Mouse (Mus musculus) lung, postnatal 14 days (tissue): ENCODE results near the gene Fam183b.
"Not testable (repeated sequence)": the region's sequence is repeated elsewhere in the genome, so short reads cannot be mapped to it uniquely, and the experiment has no call there.

Experiments used
- DNase-seq: peaks from one replicate; pipeline ENCODE4 v3.0.0; 2021

Fam183b gene

DNA sequence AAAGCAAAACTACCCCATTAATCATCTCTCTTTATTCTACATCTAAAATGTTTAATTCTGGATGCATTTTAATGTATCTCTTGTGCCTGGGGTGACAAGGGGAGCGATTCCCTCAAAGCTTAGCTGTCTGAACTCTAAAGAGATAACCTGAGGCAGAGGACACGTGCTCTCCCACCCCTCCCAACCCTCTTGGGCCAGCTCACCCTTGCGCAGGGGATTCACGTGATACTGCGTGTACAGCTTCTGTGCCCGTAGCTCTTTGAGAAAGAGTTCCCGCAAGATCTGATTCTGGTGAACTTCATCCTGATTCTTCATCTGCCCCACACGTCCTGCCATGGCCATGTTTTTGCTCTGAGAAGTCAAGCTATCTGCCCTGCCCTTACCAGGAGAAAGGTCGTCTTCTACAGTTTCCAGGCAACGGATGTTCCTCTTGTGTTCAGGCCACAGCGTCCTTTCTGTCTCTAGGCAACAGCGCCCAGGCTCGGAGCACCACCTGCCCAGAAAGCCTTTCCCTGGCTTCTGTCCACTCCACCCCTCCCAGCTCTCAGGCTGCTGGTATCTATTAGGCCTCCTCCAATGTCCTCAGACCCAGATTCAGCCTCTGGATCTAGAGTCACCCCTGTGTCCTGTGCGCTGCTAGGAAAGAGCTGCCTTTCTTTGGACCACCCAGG, at the start of gene Fam183b:
Gene Fam183b, minus strand, starts transcription at position 403 of the 671 bp plus-strand sequence.
- no peak for DNase-seq

DNA sequence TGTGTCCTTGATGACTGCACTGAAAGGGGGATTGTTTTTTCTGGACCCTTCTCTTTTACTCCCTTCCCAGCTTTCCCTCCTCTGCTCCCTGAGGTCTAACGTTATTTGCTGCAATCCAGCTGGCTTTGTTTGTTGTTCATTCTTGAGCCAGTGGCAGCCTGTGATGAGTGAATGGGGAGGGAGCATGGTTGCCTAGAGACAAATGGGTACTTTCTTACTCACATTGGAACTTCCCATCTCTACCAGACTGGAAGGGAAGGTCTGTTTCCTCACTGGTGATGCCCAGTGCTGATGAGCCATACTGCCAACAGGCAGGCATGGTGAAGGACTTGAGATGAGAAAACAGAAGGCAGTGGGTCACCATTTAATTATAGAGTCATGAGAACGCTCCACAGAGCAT, 48.0 kb upstream of the Fam183b start:
- DNase-seq: no peak

DNA sequence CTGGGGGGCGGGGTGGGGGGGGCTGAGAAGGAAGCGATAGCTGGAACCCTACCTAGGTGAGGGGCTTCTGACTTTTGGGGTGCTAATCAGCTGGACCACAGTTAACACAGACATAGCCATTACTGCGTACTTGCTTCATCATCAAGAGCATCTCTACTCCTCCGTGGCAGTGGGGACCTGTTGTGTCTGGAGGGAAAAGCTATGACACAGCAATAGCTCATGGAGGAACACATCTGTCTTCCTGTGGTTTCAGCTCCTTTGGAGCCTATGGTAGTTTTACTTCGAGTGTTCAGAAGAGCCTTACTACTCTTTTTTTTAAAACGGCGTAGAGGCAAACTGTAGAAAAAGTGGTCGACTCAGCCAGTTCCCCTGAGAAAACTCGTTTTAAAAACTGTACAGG, 45.9 kb upstream of the Fam183b start:
- DNase-seq: no peak

DNA sequence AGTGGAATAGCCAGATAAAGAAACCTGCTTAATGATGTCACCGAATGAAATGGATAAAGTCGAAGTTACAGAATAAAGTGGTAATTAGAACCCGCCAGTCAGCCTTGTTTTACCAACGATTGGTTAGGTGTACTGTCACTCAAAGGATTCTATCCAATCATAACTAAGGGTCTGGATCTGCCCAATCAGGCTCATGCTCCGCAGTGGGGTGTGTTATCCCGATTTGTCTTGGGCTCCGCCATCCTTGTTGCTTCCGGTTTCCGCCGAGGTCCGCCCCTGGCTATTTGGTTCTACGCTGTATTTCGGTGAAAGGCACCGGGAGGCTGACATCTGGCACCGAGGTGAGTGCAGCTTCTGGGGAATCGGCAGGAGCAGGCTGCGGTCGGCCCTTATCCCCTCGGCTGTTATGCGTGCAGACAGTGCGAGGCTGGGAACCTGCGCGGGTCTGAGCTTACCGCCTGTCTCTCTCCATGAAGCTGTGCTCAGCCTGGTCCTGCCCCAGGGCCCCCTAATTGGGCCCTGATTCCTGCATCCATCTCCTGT, 45.2 kb upstream of the Fam183b start, which contains the start of gene Gm12258:
Gene Gm12258, plus strand, starts transcription at position 240 of the 543 bp plus-strand sequence.
- peak; percentile 86 for DNase-seq

DNA sequence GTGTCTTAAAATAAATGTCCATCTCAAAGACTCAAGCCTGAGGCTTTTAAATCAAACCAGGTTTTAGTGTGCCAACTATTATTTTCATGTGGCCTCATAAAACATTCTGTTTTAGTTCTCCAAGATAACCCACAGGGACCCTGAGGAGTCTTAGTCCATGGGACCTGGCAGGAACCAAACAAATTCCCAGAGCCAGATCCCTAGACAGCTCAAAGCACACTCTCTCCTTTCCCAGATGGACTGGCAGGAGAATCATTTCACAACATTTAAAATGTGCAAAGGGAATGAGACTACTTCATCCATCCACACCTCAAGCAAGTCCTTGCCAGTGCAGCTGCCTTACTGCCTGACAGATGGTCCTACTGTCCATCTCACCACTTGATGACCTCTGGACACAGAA, 37.2 kb upstream of the Fam183b start, which contains the start of gene Olfr311:
Gene Olfr311, plus strand, starts transcription at position 301 of the 400 bp plus-strand sequence.
- not testable (repeated sequence) for DNase-seq

DNA sequence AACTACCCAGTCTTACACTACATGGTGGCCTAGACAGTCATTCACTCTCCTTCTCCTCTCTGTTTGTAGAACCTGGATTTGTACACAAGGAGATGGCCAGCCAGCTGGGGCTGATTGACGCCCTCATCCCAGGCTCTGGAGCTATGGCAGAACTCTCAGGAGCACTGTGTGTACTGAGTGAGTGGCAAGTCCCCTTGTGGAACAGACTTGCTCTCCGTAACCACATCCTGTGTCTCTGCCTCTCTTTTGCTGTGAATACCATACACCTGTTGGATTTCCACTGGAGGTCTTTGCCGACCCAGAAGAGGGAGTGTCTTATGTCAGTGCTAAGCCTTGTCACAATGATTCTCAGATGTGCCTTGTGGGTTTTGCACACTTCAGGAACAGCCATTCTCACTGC, 30.8 kb upstream of the Fam183b start:
- DNase-seq: not testable (repeated sequence)

DNA sequence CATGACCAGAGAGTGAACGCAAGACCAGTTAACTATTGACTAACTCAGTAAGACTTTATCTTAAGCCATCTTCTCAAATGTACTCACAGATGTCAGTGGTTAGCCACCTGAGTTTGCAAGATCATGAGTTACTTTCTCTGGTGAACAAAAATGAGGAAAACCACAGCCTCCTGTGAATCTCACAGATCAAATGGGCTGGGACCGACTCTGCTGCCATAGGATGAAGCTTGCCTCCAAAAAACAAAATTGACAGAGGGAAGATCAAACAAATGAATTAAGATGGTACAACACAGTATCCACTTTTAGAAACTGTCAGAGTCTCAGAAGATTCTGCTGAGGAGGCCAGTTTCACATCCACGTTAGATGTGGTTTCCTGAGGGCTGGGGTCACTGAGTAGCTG, 28.0 kb upstream of the Fam183b start:
- no peak for DNase-seq

DNA sequence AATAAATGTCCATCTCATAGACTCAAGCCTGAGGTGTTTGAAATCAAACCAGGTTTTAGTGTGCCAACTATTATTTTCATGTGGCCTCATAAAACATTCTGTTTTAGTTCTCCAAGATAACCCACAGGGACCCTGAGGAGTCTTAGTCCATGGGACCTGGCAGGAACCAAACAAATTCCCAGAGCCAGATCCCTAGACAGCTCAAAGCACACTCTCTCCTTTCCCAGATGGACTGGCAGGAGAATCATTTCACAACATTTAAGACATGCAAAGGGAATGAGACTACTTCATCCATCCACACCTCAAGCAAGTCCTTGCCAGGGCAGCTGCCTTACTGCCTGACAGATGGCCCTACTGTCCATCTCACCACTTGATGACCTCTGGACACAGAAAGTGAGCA, 27.2 kb upstream of the Fam183b start, which contains the start of gene Olfr312:
Gene Olfr312, plus strand, starts transcription at position 301 of the 400 bp plus-strand sequence.
- DNase-seq: not testable (repeated sequence)

DNA sequence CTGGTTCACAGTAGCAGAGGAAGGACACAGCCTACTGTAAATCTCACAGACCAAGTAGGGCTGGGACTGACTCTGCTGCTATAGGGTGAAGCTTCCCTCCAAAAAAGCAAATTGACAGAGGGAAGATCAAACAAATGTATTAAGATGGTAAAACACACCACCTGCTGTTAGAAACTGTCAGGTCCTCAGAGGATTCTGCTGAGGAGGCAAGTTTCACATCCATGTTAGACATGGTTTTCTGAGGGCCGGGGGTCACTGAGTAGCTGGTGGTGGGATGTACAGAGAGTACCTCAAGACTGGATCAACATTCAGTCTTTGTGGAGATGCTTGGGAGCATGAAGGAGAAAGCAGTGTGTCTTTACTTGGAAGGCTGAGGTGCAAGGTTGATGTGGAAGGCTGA, 13.9 kb upstream of the Fam183b start:
- DNase-seq: no peak

DNA sequence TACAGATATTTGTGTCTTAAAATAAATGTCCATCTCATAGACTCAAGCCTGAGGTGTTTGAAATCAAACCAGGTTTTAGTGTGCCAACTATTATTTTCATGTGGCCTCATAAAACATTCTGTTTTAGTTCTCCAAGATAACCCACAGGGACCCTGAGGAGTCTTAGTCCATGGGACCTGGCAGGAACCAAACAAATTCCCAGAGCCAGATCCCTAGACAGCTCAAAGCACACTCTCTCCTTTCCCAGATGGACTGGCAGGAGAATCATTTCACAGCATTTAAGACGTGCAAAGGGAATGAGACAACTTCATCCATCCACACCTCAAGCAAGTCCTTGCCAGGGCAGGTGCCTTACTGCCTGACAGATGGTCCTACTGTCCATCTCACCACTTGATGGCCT, 12.9 kb upstream of the Fam183b start, which contains the start of gene Olfr313:
Gene Olfr313, plus strand, starts transcription at position 301 of the 400 bp plus-strand sequence.
- DNase-seq: not testable (repeated sequence)

DNA sequence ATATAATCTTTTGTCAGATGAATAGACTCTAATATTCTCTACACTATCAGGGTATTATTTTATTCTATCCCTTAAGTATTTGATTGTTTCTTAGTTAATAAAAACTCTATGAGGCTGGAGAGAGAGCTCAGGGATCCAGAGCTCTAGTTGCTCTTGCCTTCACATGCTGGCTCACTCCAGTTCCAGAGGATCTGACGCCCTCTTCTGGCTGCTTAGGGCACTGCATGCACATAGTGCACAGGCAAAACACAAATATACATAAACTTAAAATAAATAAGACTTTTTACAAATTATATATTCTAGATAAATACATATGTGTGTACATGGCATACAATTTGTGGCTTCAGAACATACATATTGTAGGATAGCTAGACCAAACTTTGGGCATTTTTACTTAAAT, 10.2 kb upstream of the Fam183b start:
- DNase-seq: no peak

DNA sequence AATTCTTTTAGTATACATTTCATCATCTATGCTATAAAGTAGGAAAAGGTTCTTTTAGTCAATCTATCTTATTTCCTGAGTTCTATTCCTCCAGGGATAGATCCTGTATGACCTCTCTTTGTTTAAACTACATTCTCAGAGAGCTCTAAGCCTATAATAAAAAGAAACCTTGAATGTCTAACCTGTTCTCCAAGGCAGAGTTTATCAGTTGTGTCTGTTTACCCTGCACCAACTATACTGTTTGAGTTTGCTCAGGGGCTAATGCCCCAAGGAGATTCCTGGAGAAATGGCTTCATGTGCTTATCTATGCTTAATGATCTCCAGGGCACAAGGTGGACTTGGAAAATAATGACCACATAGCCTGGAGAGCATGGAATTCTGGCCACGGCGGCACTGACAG, 2.6 kb upstream of the Fam183b start:
- DNase-seq: no peak

DNA sequence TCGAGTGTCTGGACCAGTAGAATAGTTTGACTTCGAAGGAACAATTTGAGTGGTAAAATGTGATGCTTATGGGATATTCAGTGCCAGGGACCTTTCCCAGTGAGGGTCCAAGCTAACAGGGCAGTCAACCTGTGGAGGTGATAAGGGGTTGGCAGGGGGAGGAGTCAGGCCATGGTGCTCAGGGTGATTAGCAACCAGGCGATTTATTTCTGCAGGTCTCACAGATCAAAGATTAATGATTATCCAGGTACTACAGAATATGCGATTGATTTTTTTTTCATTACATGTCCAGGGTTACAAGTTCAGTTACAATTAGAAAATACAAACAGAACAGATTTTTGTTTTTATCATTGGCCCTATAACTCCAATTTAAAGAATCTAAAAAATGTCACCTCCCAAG, 2.1 kb upstream of the Fam183b start:
- DNase-seq: no peak

DNA sequence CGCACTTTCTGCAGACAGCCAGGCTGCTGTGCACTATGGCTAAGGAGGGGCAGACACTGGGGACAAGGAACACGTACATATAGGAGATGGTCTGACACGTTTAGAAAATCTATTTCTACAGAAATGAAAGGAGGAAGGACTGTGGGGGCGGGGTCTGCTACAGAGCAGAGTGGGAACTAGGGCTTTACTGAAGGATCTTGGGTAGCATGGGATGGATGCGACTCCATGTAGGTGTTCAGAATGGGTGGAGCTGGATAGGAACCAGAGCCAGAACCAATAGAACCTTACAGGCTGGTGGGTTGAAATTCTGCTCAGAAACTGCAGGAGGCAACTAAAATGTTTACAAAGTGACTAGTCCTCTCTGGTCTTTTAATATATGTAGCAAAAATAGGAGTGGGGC, 2.0 kb downstream of the Fam183b start:
- no peak for DNase-seq

DNA sequence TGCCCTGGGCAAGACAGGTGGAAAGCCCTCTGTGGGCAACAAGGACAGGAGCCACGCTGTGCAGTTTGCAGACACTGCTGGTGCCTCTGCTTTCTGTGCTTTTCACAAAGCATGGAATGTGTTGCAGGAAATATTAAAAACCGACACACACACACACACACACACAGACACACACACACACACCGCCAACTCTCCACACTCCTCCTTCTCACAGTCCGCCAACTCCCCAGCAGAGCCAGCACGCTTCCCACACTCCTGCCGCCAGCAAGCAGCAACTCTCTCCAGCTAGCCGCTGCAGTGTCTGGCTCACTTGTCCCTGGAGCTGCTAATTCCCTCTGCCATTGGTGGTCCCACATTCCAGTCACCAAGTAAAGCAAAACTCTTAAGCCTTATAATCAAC, 4.9 kb downstream of the Fam183b start:
- DNase-seq: no peak

DNA sequence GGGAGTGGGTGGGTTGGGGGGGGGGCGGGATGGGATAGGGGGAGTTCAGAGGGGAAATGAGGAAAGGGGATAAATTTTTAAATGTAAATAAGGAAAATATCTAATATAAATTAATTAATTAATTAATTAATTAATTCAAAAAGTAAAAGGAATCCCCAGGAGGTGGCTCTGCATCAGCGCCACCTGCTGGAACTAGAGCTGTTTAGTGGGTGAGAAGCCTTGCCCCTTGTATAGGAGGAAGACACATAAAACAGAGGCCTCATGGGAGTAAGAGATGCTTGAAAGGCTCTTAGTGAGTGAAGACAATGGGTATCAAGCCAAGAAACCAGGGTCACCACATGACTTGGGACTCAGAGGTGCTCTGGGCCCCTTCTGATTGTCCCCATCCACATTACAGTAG, 5.9 kb downstream of the Fam183b start:
- no peak for DNase-seq

DNA sequence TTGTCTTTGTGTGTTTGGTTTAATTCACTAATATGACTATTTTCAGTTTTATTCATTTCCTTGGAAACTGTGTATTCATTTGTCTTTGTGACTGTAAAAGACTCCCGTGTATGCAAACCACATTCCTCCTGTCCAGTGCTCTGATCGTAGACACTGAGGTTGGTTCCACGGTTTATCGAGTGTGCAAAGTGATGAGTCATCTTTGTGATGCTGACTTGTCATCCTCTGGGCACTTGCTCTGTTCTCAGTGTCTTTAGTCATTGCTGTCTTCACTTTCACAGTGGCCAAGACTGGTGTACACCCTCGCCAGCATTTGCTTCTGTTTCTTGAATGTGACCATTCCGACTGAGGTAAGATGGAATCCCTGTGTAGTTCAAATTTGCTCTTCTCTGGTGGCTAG, 11.1 kb downstream of the Fam183b start:
- DNase-seq: no peak

DNA sequence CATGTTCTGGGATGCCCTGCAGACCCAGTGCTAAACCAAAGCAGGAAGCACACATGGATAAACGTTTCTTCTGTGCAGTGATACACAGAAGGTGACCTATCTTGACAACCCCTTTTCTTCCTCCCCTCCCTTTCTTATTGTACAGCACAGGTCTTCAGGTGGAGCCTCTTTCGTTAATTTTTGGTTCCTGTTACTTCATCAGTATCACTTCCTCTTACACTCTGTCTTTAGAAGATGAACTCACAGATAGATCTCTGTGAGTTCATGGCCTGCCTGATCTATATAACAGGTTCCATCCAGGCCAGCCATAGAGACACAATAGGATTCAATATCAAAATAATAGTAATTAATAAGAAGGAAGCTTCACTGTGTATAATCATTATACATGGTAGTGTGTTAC, 11.7 kb downstream of the Fam183b start:
- DNase-seq: no peak

DNA sequence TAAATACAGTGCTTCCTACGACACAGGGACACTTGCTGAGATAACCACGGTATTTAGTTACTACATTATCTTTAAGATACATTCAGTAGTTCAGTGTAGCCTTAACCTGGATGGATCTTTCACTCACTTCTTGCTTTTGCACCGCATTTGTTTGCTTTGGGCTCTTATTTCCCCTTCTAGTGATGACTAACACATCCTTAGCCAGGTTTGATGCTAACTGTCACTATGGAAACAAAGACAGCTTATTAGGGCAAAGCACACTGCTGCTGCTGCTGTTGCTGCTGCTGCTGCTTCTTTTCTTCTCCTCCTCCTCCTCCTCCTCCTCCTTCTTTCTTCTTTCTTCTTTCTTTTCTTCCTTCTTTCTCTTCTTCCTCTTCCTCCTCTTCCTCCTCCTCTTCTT, 12.2 kb downstream of the Fam183b start:
- DNase-seq: no peak

DNA sequence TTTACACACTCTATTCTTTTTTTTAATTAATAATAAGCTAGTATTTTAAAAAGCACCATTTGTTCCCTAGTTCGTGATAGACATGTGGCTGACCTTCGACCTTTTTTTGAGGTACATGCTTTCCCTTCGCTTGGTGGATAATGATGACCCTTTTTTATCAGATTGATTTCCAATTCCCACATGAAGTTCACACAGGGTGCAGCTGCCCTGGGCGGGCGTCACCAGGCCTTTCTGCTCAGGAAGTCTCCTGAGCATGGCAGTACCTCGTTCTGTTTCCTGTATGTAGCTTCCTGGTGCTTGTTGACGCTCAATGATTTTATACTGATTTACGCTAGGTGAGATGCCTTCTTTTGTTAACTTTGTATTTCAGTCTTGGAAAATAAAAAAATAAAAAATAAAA, 13.4 kb downstream of the Fam183b start:
- no peak for DNase-seq

DNA sequence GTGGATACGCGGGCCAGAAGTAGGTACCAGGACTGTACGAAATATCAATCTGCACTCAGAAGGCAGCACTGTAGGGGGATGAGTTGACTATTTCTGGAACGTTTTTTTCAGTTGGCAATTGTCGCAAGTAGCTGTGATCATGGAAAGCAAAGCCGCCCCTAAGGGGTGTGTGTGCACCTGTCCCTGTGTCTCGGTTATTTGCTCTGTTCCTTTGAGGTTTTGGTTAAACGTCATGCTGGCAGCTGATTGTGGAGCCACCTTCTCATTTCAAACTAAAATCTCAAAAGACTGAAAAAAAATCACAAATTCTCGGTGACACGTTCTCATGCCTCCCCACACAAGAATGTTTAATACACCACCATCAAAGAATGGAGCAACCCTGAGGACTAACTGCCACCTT, 14.1 kb downstream of the Fam183b start:
- no peak for DNase-seq

DNA sequence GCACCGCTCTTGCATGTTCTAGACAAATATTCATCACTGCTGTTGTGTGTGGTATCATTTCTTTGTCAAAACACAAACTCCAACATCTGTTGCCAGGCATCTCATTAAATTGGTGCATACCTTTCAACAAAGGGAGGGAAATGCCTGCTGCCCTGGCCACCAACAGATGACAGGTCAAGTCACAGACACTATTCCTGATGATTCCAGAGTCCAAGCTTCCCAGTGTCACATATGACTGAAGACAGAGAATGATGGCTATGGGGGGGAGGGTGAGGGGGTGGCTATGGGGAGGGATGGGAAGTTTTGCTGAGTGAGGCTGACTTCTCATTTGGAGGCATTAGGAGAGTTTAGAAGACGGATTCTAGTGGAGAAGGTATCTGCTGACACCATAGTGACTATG, 17.6 kb downstream of the Fam183b start:
- DNase-seq: no peak

DNA sequence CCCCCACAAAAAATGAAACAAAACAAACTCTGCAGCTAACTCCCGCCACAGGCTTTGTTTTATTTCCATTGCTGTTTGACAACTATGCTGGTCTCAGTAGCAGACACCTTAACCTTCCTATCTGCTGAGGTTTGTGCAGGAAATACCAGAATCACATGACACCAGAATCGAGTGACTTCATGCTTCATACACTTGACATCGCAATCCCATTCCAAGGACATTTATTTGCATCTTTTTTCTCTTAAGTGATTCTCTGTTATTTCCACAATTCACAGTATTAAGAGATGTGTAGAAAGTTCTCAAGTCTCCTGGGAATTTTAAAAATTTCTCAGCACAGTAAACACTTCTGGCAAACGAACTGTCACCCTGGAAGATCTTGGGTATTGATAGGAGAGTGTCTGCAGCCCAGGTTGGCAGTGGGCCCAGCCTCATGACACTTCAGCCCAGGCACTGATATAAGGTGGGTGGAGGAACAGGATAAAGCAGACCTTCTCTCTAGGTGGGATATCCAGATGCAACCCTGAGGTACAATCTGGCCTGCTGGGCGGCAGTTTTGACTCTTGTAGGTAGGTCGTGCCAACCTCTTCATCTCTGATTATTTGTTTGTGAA, 19.2 kb downstream of the Fam183b start, which contains the start of gene Olfr314:
Gene Olfr314, plus strand, starts transcription at position 473 of the 610 bp plus-strand sequence.
- no peak for DNase-seq

DNA sequence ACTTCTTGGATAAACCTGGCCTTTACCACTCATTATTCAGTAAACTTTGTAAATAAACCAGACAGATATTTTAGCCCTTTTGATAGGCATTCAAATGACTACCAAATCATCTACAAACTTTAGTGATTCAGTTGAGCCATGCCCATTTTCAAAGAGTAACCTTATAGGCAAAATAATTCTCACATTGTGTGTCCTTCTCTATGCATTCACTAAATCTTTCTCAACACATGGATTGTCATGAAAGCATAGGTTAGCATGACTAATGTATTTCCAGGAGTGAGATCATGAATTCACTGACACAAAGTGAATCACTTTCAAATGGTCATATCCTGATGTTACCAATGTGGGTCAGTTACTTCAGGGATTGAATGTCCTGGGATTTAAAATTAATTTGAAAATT, 28.9 kb downstream of the Fam183b start, which contains the start of gene Olfr315:
Gene Olfr315, plus strand, starts transcription at position 301 of the 400 bp plus-strand sequence.
- no peak for DNase-seq
